Mouse (Mus musculus) brown adipose tissue, adult 24 weeks (tissue): ENCODE data around the gene Sec14l5. TPM values are rescaled to one million over a fixed set of nuclear protein-coding genes. Genes with fewer than 3 reads are reported as not detected.

Experiments
- H3K27ac ChIP-seq: fragments of 200-500 bp; replicated peaks from 2 replicates; pipeline ENCODE4 v1.5.1; 2012; ENCODE audit warnings: low read depth, mild to moderate bottlenecking, low read length
- H3K4me1 ChIP-seq: fragments of 200-500 bp; 2 replicates; pipeline ENCODE4 v1.6.1; 2012; ENCODE audit warnings: low read length, mixed read lengths; ENCODE audit not compliant: control insufficient read depth, insufficient read depth, insufficient read length
- H3K4me3 ChIP-seq: fragments of 200-500 bp; 2 replicates; pipeline ENCODE4 v1.5.1; 2012; ENCODE audit warnings: low read depth, mild to moderate bottlenecking, low read length, moderate library complexity; ENCODE audit not compliant: insufficient read depth
- polyA plus RNA-seq: library from polyadenylated mRNA; stranded (reverse); fragments of >200 nt; gene quantifications from 2 replicates; pipeline ENCODE4 v1.2.4, GENCODE M21; 2012; ENCODE audit not compliant: missing spikeins, insufficient read depth, insufficient read length

Gene Sec14l5
- polyA plus RNA-seq, 1 experiment = not detected

DNA sequence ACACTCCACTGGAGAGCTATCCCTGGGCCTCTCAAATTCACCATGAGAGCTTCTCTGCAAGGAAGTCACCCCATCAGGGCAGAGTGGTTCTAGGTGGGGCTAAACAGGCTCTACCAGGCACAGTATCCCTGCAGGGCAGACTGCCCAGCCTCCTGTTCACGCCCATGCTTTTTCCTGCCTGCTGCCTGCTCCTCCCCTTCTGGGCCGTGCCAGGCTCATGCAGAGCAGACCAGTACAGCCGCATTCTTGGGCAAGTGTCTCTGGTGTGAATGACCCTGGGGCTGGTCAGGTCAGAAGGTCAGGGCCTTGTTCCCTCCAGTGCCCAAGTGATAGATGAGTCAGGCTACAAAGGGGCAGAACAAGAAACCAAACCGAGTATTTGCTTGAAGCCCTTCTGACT lies 10.4 kb upstream of the Sec14l5 start:
- no peak overlapping the region for H3K27ac ChIP-seq
- no peak overlapping the region for H3K4me3 ChIP-seq
- H3K4me1 ChIP-seq = no peaks in the 10 kb centered on the region; the same call in 1 of the 2 replicates

DNA sequence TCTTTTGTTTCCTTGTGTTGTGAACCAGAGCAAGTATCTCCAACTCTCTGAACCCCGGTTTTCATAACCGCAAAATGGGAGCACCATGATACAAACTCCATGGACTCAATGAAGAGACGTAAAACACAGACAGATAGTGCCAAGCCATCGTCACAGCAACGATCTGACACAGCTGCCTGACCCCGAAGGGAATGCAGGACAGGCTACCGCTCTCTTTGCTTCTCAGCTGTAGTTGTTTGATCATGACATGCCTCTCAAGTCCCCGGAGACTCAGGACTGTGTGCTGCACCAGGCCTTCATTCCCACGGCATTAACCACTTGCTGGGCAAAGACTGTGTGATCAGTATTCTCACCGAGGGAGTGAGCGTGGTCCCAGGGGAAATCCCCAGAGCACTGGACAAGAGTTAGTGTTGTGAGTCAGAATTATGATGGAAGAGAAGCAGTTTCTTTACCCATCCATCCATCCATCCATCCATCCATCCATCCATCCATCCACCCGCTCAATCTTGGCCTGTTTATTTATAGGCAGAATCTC lies 9.8 kb upstream of the Sec14l5 start:
- H3K4me1 ChIP-seq = no peaks in the 10 kb centered on the region; the same call in 1 of the 2 replicates
- no peak overlapping the region for H3K27ac ChIP-seq

DNA sequence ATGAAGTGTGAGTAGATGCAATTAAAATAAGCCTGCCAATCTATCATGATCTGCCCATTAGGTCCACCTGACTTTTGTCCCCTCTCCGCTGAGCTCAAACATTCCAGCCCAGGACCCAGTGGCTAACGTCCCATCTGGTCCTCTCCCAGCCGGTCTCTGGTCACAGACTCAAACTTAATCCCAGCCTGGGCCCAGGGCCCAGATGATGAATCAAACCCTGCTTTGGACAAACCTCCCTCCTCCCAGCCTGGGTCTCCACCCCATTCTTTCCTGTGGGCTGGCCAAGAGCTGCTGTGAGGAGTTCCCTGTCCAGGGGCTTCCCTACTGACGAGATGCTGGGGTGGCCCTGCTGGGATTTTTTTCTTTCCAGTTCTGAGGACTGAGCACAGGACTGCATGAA lies 7.2 kb upstream of the Sec14l5 start:
- no peaks in the 10 kb centered on the region; the same call in 1 of the 2 replicates for H3K4me1 ChIP-seq
- no peak overlapping the region for H3K4me3 ChIP-seq
- H3K27ac ChIP-seq = no peak overlapping the region

More for the DNA sequence above, 9.8 kb upstream of the Sec14l5 start:
- no peak overlapping the region for H3K4me3 ChIP-seq

DNA sequence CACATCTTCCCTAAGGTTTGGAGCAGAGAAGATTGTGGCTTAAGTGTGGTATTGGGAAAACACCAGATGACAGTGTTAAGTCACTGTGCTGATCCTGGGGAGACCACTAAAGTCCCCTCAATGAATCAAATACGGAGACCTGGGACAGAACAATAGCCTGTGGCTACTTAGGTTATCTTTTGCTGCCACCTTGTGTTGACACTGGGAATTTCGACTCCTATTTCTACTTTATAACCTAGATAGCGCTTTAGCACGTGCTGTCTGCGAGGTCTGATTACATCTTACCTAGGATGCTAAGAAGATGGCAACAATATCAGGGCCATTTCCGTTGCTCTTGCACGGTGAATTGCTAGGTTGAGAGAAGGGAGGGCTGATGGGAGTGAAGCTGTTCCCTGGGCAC lies 1.3 kb upstream of the Sec14l5 start:
- Histone ChIP-seq H3K4me1 (no peaks in the 10 kb centered on the region), H3K4me3 (no peak overlapping the region), H3K27ac (no peak overlapping the region)

- peak overlapping the region; percentile 24 for H3K4me3 ChIP-seq
- H3K4me1 ChIP-seq = no peaks in the 10 kb centered on the region
- no peak overlapping the region for H3K27ac ChIP-seq
These were observed 407 bp upstream of the Sec14l5 start for GRCm38 (mm10) chr16:5146367-5147036.

- H3K27ac ChIP-seq = no peak overlapping the region
- no peak overlapping the region for H3K4me3 ChIP-seq
- H3K4me1 ChIP-seq = no peaks in the 10 kb centered on the region
These were observed 3.6 kb downstream of the Sec14l5 start for GRCm38 (mm10) chr16:5150544-5150943.

GRCm38 (mm10) chr16:5153299-5154026 lies 6.6 kb downstream of the Sec14l5 start:
- no peak overlapping the region for H3K27ac ChIP-seq
- H3K4me3 ChIP-seq = no peak overlapping the region
- no peaks in the 10 kb centered on the region for H3K4me1 ChIP-seq

- Histone ChIP-seq H3K4me3 (no peak overlapping the region), H3K27ac (no peak overlapping the region), H3K4me1 (no peaks in the 10 kb centered on the region)
These were observed 8.1 kb downstream of the Sec14l5 start for GRCm38 (mm10) chr16:5155014-5155413.

DNA sequence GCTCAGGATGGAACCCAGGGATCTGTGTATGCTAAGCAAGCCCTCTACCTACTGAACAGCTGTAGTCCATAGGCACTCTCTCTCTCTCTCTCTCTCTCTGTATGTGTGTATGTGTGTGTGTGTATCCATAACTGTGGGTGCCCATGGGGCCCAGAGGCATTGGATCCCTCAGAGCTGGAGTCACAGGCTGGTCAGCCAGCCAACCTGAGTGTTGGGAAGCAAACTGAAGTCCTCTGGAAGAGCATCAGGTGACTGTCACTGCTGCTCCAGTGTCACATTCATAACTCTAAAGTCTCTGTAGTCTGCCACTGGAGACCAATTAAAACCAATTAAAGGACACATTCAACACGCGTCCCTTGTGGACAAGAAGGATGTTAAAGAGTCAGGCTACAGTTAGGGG lies 9.6 kb downstream of the Sec14l5 start:
- H3K27ac ChIP-seq = no peak overlapping the region

DNA sequence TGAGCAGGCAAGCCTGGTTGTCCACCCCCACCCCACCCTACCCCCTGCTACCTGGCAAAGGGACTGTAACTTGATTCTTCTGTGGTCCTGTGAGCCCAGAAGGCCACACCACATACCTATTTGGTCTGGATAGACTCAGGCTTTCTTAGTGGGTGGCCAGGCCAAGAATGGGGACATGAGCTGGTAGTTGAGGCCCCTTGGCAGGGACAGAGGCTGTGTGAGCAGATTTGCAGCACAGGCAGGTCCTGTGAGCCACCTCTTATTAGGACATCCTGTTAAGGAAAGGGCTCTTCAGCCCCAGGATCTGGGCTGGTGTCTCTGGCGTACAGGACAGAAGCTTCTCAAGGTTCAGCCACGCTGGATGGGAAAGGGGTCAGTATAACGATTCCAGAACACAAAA lies 10.2 kb downstream of the Sec14l5 start:
- Histone ChIP-seq H3K4me1 (no peaks in the 10 kb centered on the region), H3K27ac (no peak overlapping the region), H3K4me3 (no peak overlapping the region)

More for the DNA sequence above, 9.6 kb downstream of the Sec14l5 start:
- H3K4me3 ChIP-seq = no peak overlapping the region
- H3K4me1 ChIP-seq = no peaks in the 10 kb centered on the region

DNA sequence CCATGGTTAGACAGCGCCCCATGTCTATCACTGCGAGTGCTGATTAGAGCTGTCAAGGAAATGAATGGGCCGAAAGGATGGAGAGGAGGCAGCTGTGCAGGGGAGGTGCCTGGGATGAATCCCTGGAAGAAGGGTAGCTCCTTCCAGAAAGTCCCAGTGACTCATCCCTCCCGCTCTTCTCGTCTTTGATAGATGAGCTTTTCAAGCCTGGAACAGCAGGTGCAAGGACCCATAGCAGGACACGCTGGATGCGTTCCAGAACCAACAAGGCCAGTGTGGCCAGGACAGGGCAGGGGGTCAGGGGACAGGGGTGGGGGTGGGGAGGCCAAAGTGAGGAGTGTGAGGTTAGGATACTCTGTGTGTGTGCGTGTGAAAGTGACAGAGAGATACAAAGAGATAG lies 12.3 kb downstream of the Sec14l5 start:
- no peaks in the 10 kb centered on the region for H3K4me1 ChIP-seq
- H3K4me3 ChIP-seq = no peak overlapping the region
- no peak overlapping the region for H3K27ac ChIP-seq

GRCm38 (mm10) chr16:5164327-5164726 lies 17.4 kb downstream of the Sec14l5 start:
- no peak overlapping the region for H3K4me3 ChIP-seq
- H3K4me1 ChIP-seq = peaks cover 5% of the 10 kb centered on the region
- H3K27ac ChIP-seq = no peak overlapping the region

GRCm38 (mm10) chr16:5168038-5168437 lies 21.1 kb downstream of the Sec14l5 start:
- Histone ChIP-seq H3K4me3 (no peak overlapping the region), H3K27ac (no peak overlapping the region), H3K4me1 (peaks cover 5% of the 10 kb centered on the region)

DNA sequence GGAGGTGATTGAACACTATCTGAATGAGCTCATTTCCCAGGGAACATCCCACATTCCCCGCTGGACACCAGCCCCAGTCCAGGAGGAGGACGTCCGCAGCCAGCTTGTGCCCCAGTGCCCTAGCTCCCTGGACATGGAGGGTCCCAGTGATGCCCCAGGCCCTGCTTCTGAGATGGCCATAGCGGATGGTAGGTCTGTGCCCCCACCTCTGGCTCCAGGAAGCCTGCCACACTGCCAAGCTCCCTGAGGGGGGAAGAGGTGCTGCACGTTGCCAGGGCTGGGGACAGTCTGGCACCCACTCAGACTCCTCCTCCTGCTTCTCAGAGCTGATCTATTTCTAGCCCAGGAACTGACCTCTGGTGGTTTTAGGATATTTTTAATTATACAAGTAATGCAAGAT lies 21.9 kb downstream of the Sec14l5 start:
- Histone ChIP-seq H3K27ac (no peak overlapping the region), H3K4me3 (no peak overlapping the region), H3K4me1 (peaks cover 5% of the 10 kb centered on the region)

- Histone ChIP-seq H3K27ac (no peak overlapping the region), H3K4me3 (no peak overlapping the region), H3K4me1 (peaks cover 5% of the 10 kb centered on the region)
These were observed 25.7 kb downstream of the Sec14l5 start for GRCm38 (mm10) chr16:5172636-5173035.
